Mouse (Mus musculus): ENCODE data around the gene Tgfbi.

The Tgfbi gene
- long read RNA-seq, experiment 1, transcript Tgfbi-201 (17 exons, 2,714 nt): major isoform, 25 of 34 reads
- long read RNA-seq, experiment 1, partial matches to known transcripts: 8 of 34 reads
- long read RNA-seq, experiment 1, other reads (novel, unspliced or antisense): 1 of 34 reads
- long read RNA-seq, experiment 2, transcript Tgfbi-201 (17 exons, 2,714 nt): major isoform, 49 of 68 reads
- long read RNA-seq, experiment 2, partial matches to known transcripts: 13 of 68 reads
- long read RNA-seq, experiment 2, other reads (novel, unspliced or antisense): 6 of 68 reads

- intact Hi-C loops (cut with DNase I): no loop called here
These were observed at the start of gene Tgfbi for GRCm38 (mm10) chr13:56609103-56609856. Tgfbi (plus strand) TSS chr13:56609523.

GRCm38 (mm10) chr13:56559841-56560370, 49.4 kb upstream of the Tgfbi start:
- intact Hi-C loops (cut with DNase I): loop anchor here (5.0 to 10.0 kb wide), 4 partner anchors 82 to 705 kb away; partner anchors contain the start of gene Gm45623

- intact Hi-C loops (cut with DNase I): loop anchor here (5.0 to 10.0 kb wide), 3 partner anchors 81 to 704 kb away; partner anchors contain the start of gene Gm45623
These were observed 48.2 kb upstream of the Tgfbi start for GRCm38 (mm10) chr13:56561129-56561528.

- intact Hi-C loops (cut with DNase I): loop anchor here (5.0 to 10.0 kb wide), 3 partner anchors 79 to 702 kb away; partner anchors contain the start of gene Gm45623
These were observed 46.2 kb upstream of the Tgfbi start for GRCm38 (mm10) chr13:56563075-56563474.

GRCm38 (mm10) chr13:56566336-56566735, 43.0 kb upstream of the Tgfbi start:
- intact Hi-C loops (cut with DNase I): loop anchor here (10.0 kb wide), 1 partner anchor 698 kb away; no protein-coding TSS in a partner anchor

- intact Hi-C loops (cut with DNase I): loop anchor here (5.0 kb wide), 1 partner anchor 86 kb away; no protein-coding TSS in a partner anchor
These were observed 37.7 kb upstream of the Tgfbi start for GRCm38 (mm10) chr13:56571645-56572044.

GRCm38 (mm10) chr13:56575074-56575473, 34.2 kb upstream of the Tgfbi start:
- intact Hi-C loops (cut with DNase I): no loop called here

- intact Hi-C loops (cut with DNase I): loop anchor here (2.0 kb wide), 2 partner anchors 65 to 159 kb away; no protein-coding TSS in a partner anchor
These were observed 33.5 kb upstream of the Tgfbi start for GRCm38 (mm10) chr13:56575701-56576321.

GRCm38 (mm10) chr13:56578097-56578496, 31.2 kb upstream of the Tgfbi start:
- intact Hi-C loops (cut with DNase I): no loop called here

- intact Hi-C loops (cut with DNase I): no loop called here
These were observed 28.9 kb upstream of the Tgfbi start for GRCm38 (mm10) chr13:56580450-56580849.

GRCm38 (mm10) chr13:56581512-56581911, 27.8 kb upstream of the Tgfbi start:
- intact Hi-C loops (cut with DNase I): no loop called here

GRCm38 (mm10) chr13:56581961-56582434, 27.3 kb upstream of the Tgfbi start:
- intact Hi-C loops (cut with DNase I): no loop called here

GRCm38 (mm10) chr13:56582720-56583119, 26.6 kb upstream of the Tgfbi start:
- intact Hi-C loops (cut with DNase I): no loop called here

- intact Hi-C loops (cut with DNase I): no loop called here
These were observed 23.3 kb upstream of the Tgfbi start for GRCm38 (mm10) chr13:56586046-56586445.

GRCm38 (mm10) chr13:56588454-56589117, 20.7 kb upstream of the Tgfbi start:
- intact Hi-C loops (cut with DNase I): no loop called here

- intact Hi-C loops (cut with DNase I): no loop called here
These were observed 19.1 kb upstream of the Tgfbi start for GRCm38 (mm10) chr13:56590202-56590601.

GRCm38 (mm10) chr13:56591191-56591590, 18.1 kb upstream of the Tgfbi start:
- intact Hi-C loops (cut with DNase I): no loop called here

- intact Hi-C loops (cut with DNase I): no loop called here
These were observed 17.4 kb upstream of the Tgfbi start for GRCm38 (mm10) chr13:56591939-56592338.

GRCm38 (mm10) chr13:56593196-56593595, 16.1 kb upstream of the Tgfbi start:
- intact Hi-C loops (cut with DNase I): no loop called here

- intact Hi-C loops (cut with DNase I): no loop called here
These were observed 15.3 kb upstream of the Tgfbi start for GRCm38 (mm10) chr13:56593961-56594391.

- intact Hi-C loops (cut with DNase I): no loop called here
These were observed 14.1 kb upstream of the Tgfbi start for GRCm38 (mm10) chr13:56595246-56595645.

Data from adrenal gland (tissue).